Mouse (Mus musculus): Measurements from ENCODE around the gene C1qtnf3.

C1qtnf3 gene

GRCm38 (mm10) chr15:10951951-10952759 is at the start of gene C1qtnf3:
Gene C1qtnf3 (plus strand): TSS chr15:10952332.
- peak; percentile 41; the same call in 1 of the 2 replicates for ATAC-seq (ENCODE audit: insufficient number of reproducible peaks, low FRiP score, low TSS enrichment)

- ATAC-seq (ENCODE audit: insufficient number of reproducible peaks, low FRiP score, low TSS enrichment) = no peak
Measured at GRCm38 (mm10) chr15:10902360-10902759, 49.8 kb upstream of the C1qtnf3 start.

- ATAC-seq (ENCODE audit: insufficient number of reproducible peaks, low FRiP score, low TSS enrichment) = no peak
Measured at GRCm38 (mm10) chr15:10916611-10917311, 35.4 kb upstream of the C1qtnf3 start.

- no peak for ATAC-seq (ENCODE audit: insufficient number of reproducible peaks, low FRiP score, low TSS enrichment)
Measured at GRCm38 (mm10) chr15:10917312-10917660, 34.8 kb upstream of the C1qtnf3 start.

GRCm38 (mm10) chr15:10920212-10920611 is 31.9 kb upstream of the C1qtnf3 start:
- no peak for ATAC-seq (ENCODE audit: insufficient number of reproducible peaks, low FRiP score, low TSS enrichment)

- no peak for ATAC-seq (ENCODE audit: insufficient number of reproducible peaks, low FRiP score, low TSS enrichment)
Measured at GRCm38 (mm10) chr15:10921064-10921463, 31.1 kb upstream of the C1qtnf3 start.

GRCm38 (mm10) chr15:10922061-10922460 is 30.1 kb upstream of the C1qtnf3 start:
- no peak for ATAC-seq (ENCODE audit: insufficient number of reproducible peaks, low FRiP score, low TSS enrichment)

- ATAC-seq (ENCODE audit: insufficient number of reproducible peaks, low FRiP score, low TSS enrichment) = no peak
Measured at GRCm38 (mm10) chr15:10922570-10922969, 29.6 kb upstream of the C1qtnf3 start.

GRCm38 (mm10) chr15:10923076-10923995 is 28.8 kb upstream of the C1qtnf3 start:
- ATAC-seq (ENCODE audit: insufficient number of reproducible peaks, low FRiP score, low TSS enrichment) = 0 out of 2 replicates have a peak, but pooled peaks have one; percentile 43

GRCm38 (mm10) chr15:10927325-10927724 is 24.8 kb upstream of the C1qtnf3 start:
- no peak for ATAC-seq (ENCODE audit: insufficient number of reproducible peaks, low FRiP score, low TSS enrichment)

GRCm38 (mm10) chr15:10928633-10929270 is 23.4 kb upstream of the C1qtnf3 start:
- no peak for ATAC-seq (ENCODE audit: insufficient number of reproducible peaks, low FRiP score, low TSS enrichment)

GRCm38 (mm10) chr15:10933930-10934329 is 18.2 kb upstream of the C1qtnf3 start:
- ATAC-seq (ENCODE audit: insufficient number of reproducible peaks, low FRiP score, low TSS enrichment) = no peak

GRCm38 (mm10) chr15:10940148-10941108 is 11.7 kb upstream of the C1qtnf3 start:
- no peak for ATAC-seq (ENCODE audit: insufficient number of reproducible peaks, low FRiP score, low TSS enrichment)

- ATAC-seq (ENCODE audit: insufficient number of reproducible peaks, low FRiP score, low TSS enrichment) = no peak
Measured at GRCm38 (mm10) chr15:10941901-10942300, 10.2 kb upstream of the C1qtnf3 start.

GRCm38 (mm10) chr15:10947852-10948251 is 4.3 kb upstream of the C1qtnf3 start:
- no peak for ATAC-seq (ENCODE audit: insufficient number of reproducible peaks, low FRiP score, low TSS enrichment)

GRCm38 (mm10) chr15:10952760-10953305 is 701 bp downstream of the C1qtnf3 start:
- no peak for ATAC-seq (ENCODE audit: insufficient number of reproducible peaks, low FRiP score, low TSS enrichment)

GRCm38 (mm10) chr15:10953465-10953864 is 1.3 kb downstream of the C1qtnf3 start:
- no peak for ATAC-seq (ENCODE audit: insufficient number of reproducible peaks, low FRiP score, low TSS enrichment)

GRCm38 (mm10) chr15:10954381-10955016 is 2.4 kb downstream of the C1qtnf3 start:
- no peak for ATAC-seq (ENCODE audit: insufficient number of reproducible peaks, low FRiP score, low TSS enrichment)
